Comparison of ENCODE assay signal across 17 mouse cellular contexts in the genomic region with DNA sequence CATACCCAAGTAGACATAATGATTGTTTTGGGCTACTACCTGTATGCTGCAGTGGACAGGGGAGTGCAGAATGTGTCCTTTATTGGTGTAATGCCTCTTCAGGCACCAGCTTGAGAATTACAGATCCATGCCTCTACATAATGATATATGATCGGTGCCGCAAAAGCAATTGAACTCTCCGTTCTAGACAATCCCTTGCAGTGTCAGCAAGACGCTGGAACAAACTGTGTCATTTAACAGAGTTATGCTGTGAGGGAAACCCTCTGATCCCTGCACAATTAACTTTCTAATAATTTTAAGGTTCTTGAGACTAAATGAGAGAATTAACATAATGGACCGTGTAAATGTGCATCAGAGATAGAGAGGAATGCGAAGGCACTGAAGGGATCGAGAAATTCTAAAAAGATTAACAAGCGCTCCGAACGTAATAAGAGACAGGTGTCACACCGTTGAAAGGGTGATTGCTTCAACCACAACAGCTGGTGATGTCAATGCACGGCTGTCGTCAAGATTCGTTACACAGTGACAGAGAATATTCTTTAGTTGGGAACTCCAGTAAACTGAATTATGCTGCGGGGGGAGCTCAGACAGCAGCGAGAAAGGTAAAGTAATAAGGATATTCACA.
DNase-seq lines count a peak whose midpoint lies in the region; ATAC-seq and TF ChIP-seq lines count a peak whose summit lies in the region.
"Had no signal": no experiment of that assay in that cellular context is flagged by ENCODE, and none has a peak within 500 bp of the region (broad histone marks: within the 10 kb centered on the region; RNA-seq: fewer than 3 reads in every experiment).

No protein-coding gene starts in this region.

- peak overlapping the region; percentile 14; the same call in 1 of the 2 replicates for H3K4me2 ChIP-seq in forebrain, embryonic 14.5 days (ENCODE audit: low read length)
- no peak overlapping the region for H3K4me2 ChIP-seq in forebrain, embryonic 11.5 days (ENCODE audit: low read depth, low read length, severe bottlenecking)
- peak overlapping the region; percentile 31 for H3K4me2 ChIP-seq in embryonic facial prominence, embryonic 13.5 days
- peak overlapping the region; percentile 43 for H3K4me2 ChIP-seq in hindbrain, postnatal 0 days (ENCODE audit: low read depth, low read length)
- peak overlapping the region; percentile 29 for H3K4me2 ChIP-seq in midbrain, embryonic 13.5 days (replicated peaks)
- H3K4me2 ChIP-seq: lung, embryonic 14.5 days had no signal

- no peak overlapping the region for H3K27ac ChIP-seq in forebrain, embryonic 14.5 days (ENCODE audit: low read depth, low read length)
- no peak overlapping the region for H3K27ac ChIP-seq in forebrain, embryonic 11.5 days (ENCODE audit: low read depth, low read length)
- H3K27ac ChIP-seq in embryonic facial prominence, embryonic 13.5 days, result no peak overlapping the region
- H3K27ac ChIP-seq in hindbrain, postnatal 0 days, result no peak overlapping the region
- no peak overlapping the region for H3K27ac ChIP-seq in midbrain, embryonic 13.5 days
- H3K27ac ChIP-seq: heart, embryonic 10.5 days had no signal

- H3K4me1 ChIP-seq in forebrain, embryonic 14.5 days (ENCODE audit: control insufficient read depth, insufficient read depth, low read length), result peaks cover 3% of the 10 kb centered on the region; the same call in 1 of the 2 replicates
- H3K4me1 ChIP-seq in forebrain, embryonic 11.5 days (replicated peaks; ENCODE audit: control insufficient read depth, insufficient read depth, low read length), result 0 out of 2 replicates have a peak, but pooled peaks cover 2% of the 10 kb centered on the region
- H3K4me1 ChIP-seq in embryonic facial prominence, embryonic 13.5 days, result peaks cover 15% of the 10 kb centered on the region
- no peaks in the 10 kb centered on the region for H3K4me1 ChIP-seq in hindbrain, postnatal 0 days (ENCODE audit: insufficient read depth, low read length)
- peaks cover 7% of the 10 kb centered on the region; the same call in 1 of the 2 replicates for H3K4me1 ChIP-seq in midbrain, embryonic 13.5 days (replicated peaks)

- H3K9me3 ChIP-seq in forebrain, embryonic 14.5 days (replicated peaks; ENCODE audit: control insufficient read depth, low read length), result no peaks in the 10 kb centered on the region
- H3K9me3 ChIP-seq in forebrain, embryonic 11.5 days (ENCODE audit: control insufficient read depth, low read length), result no peaks in the 10 kb centered on the region
- no peaks in the 10 kb centered on the region for H3K9me3 ChIP-seq in embryonic facial prominence, embryonic 13.5 days
- no peaks in the 10 kb centered on the region for H3K9me3 ChIP-seq in hindbrain, postnatal 0 days (ENCODE audit: low read length)
- H3K9me3 ChIP-seq in midbrain, embryonic 13.5 days, result no peaks in the 10 kb centered on the region
- H3K9me3 ChIP-seq: heart, embryonic 10.5 days had no signal

- 16% methylated on average over 16 of the region's 16 CpGs for WGBS in forebrain, embryonic 14.5 days
- WGBS in forebrain, embryonic 11.5 days, result 27% methylated on average over 16 of the region's 16 CpGs
- 13% methylated on average over 16 of the region's 16 CpGs for WGBS in embryonic facial prominence, embryonic 13.5 days
- WGBS in hindbrain, postnatal 0 days, result 29% methylated on average over 16 of the region's 16 CpGs
- 22% methylated on average over 16 of the region's 16 CpGs for WGBS in midbrain, embryonic 13.5 days

- H3K27me3 ChIP-seq in forebrain, embryonic 14.5 days (replicated peaks; ENCODE audit: control insufficient read depth, insufficient read depth, low read length), result no peaks in the 10 kb centered on the region
- H3K27me3 ChIP-seq in forebrain, embryonic 11.5 days (ENCODE audit: control insufficient read depth, insufficient read depth, low read length), result no peaks in the 10 kb centered on the region
- H3K27me3 ChIP-seq in embryonic facial prominence, embryonic 13.5 days, result no peaks in the 10 kb centered on the region
- H3K27me3 ChIP-seq in hindbrain, postnatal 0 days (ENCODE audit: insufficient read depth, low read length), result no peaks in the 10 kb centered on the region
- H3K27me3 ChIP-seq in midbrain, embryonic 13.5 days, result 0 out of 2 replicates have a peak, but pooled peaks cover 2% of the 10 kb centered on the region
- H3K27me3 ChIP-seq: Patski had no signal

- intact Hi-C loops in left cerebral cortex, postnatal 36 days (cut with DNase I), result no loop called here
- intact Hi-C loops in heart, postnatal 25 days (cut with DNase I), result no loop called here

- no peak for ATAC-seq in forebrain, embryonic 14.5 days
- no peak for ATAC-seq in forebrain, embryonic 11.5 days (replicated peaks; ENCODE audit: low FRiP score)
- ATAC-seq in embryonic facial prominence, embryonic 13.5 days (ENCODE audit: insufficient number of reproducible peaks, insufficient read depth, low FRiP score, low TSS enrichment, low read depth), result no peak
- ATAC-seq in hindbrain, postnatal 0 days, result 0 out of 2 replicates have a peak, but pooled peaks have one; percentile 29
- ATAC-seq in midbrain, embryonic 13.5 days, result peak; percentile 38

- H3K4me3 ChIP-seq in forebrain, embryonic 14.5 days (ENCODE audit: low read depth, low read length), result no peak overlapping the region
- no peak overlapping the region for H3K4me3 ChIP-seq in forebrain, embryonic 11.5 days (ENCODE audit: low read depth, low read length)
- H3K4me3 ChIP-seq in embryonic facial prominence, embryonic 13.5 days, result no peak overlapping the region
- H3K4me3 ChIP-seq in hindbrain, postnatal 0 days (ENCODE audit: low read length), result 0 out of 2 replicates have a peak overlapping the region, but pooled peaks have one; percentile 6
- H3K4me3 ChIP-seq in midbrain, embryonic 13.5 days (replicated peaks), result no peak overlapping the region
- H3K4me3 ChIP-seq: heart, embryonic 10.5 days had no signal

- no peaks in the 10 kb centered on the region for H3K36me3 ChIP-seq in forebrain, embryonic 14.5 days (ENCODE audit: control insufficient read depth, insufficient read depth, low read length)
- no peaks in the 10 kb centered on the region for H3K36me3 ChIP-seq in forebrain, embryonic 11.5 days (ENCODE audit: control insufficient read depth, insufficient read depth, low read length)
- H3K36me3 ChIP-seq in embryonic facial prominence, embryonic 13.5 days, result no peaks in the 10 kb centered on the region
- H3K36me3 ChIP-seq in hindbrain, postnatal 0 days (ENCODE audit: insufficient read depth, low read length), result no peaks in the 10 kb centered on the region
- H3K36me3 ChIP-seq in midbrain, embryonic 13.5 days, result no peaks in the 10 kb centered on the region
- H3K36me3 ChIP-seq: heart, embryonic 10.5 days had no signal

- no peak overlapping the region for H3K9ac ChIP-seq in forebrain, embryonic 14.5 days (ENCODE audit: low read length)
- H3K9ac ChIP-seq in forebrain, embryonic 11.5 days (ENCODE audit: low read length), result no peak overlapping the region
- no peak overlapping the region for H3K9ac ChIP-seq in embryonic facial prominence, embryonic 13.5 days
- H3K9ac ChIP-seq in hindbrain, postnatal 0 days (replicated peaks; ENCODE audit: low read length), result no peak overlapping the region; the same call in 1 of the 2 replicates
- H3K9ac ChIP-seq in midbrain, embryonic 13.5 days (replicated peaks), result no peak overlapping the region
- H3K9ac ChIP-seq: lung, embryonic 14.5 days had no signal

- TF ChIP-seq CTCF in hindbrain, postnatal 0 days (IDR thresholded peaks at IDR 0.05; ENCODE audit: low read depth), result no peak

- DNase-seq in forebrain, embryonic 14.5 days (ENCODE audit: low spot score), result no peak
- no peak for DNase-seq in forebrain, embryonic 11.5 days (ENCODE audit: low spot score)
- DNase-seq in hindbrain, postnatal 0 days (ENCODE audit: low spot score), result peak; percentile 36
- no peak for DNase-seq in left cerebral cortex, postnatal 36 days (ENCODE audit: low spot score in 2 of 2)
- DNase-seq in layer of hippocampus, adult 11-12 months (ENCODE audit: low spot score), result no peak
- DNase-seq in heart, postnatal 25 days (ENCODE audit: low spot score), result no peak
- DNase-seq: cerebellum, adult 11-12 months; cerebellum, postnatal 36 days; gastrocnemius, postnatal 25 days; heart, postnatal 36 days; kidney, postnatal 4 days; lung, embryonic 14.5 days; right cerebral cortex, postnatal 4 days had no signal

Comparison
In these comparisons a context has a peak if more than half of its experiments do, and no peak if none do; other contexts are left out.
1. ATAC-seq: peak in hindbrain, postnatal 0 days (single experiment) and midbrain, embryonic 13.5 days (single experiment); none in forebrain, embryonic 14.5 days (single experiment), forebrain, embryonic 11.5 days (single experiment) and embryonic facial prominence, embryonic 13.5 days (single experiment).